Mouse (Mus musculus): Measurements from ENCODE around the gene Sugp2.

DNA sequence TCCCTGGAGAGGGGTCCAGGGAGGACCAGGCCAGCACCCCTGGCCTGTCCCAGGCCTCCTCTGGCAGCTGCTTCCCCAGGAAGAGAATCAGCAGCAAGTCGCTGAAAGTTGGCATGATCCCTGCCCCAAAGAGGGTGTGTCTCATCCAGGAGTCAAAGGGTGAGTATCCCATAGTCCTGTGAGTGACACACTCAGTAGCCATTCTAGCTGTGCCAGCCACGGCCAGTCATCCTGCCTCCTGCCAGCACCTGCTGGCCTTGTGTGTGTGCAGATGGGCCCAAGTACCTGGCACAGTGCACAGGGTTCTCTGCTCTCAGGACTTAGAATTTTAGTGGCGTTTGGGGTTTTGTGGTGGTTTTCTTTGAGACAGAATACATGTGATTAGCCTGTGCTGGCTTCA, 23.4 kb downstream of the Sugp2 start:
- TF ChIP-seq CTCF (IDR thresholded peaks at IDR 0.05; ENCODE audit: low read depth, low read length) (no peak), POLR2A (IDR thresholded peaks at IDR 0.05; ENCODE audit: borderline replicate concordance, low read depth, low read length) (no peak)
